Mouse (Mus musculus): ENCODE results near the gene Mfsd8. TPM values are rescaled to one million over a fixed set of nuclear protein-coding genes. Genes with fewer than 3 reads are reported as not detected.

Mfsd8 gene
- polyA plus RNA-seq (2017; shearing (Covaris generic)): 23.8 TPM

DNA sequence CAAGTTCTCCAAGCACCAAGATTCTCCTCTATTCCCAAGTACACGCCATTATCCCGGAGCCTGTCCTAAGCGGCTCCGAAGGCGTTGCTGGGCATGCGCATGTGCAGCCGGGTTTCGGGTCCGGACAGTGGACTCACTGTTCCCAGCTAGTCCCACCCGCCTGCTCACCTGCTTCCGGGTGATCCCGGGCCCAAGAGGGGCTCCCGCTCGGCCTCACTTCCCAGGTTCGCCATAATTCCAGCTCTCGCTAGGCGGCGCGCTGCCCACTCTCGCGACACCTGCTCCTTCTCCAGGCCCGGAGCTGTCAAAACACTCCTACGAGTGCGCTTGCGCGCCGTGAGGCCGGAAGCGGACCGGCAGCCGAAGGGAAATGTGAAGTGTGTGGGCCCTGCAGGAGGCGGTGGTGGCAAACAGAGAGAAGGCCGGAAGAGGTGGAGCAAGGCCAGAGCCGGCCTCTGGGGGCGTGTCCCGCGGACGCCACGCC, at the start of gene Mfsd8:
Gene Mfsd8, minus strand, starts transcription at position 414 of the 484 bp plus-strand sequence.

GRCm38 (mm10) chr3:40846957-40847017, 101 bp upstream of the Mfsd8 start, which contains the start of gene Abhd18:
Abhd18 (plus strand) TSS chr3:40846970.

DNA sequence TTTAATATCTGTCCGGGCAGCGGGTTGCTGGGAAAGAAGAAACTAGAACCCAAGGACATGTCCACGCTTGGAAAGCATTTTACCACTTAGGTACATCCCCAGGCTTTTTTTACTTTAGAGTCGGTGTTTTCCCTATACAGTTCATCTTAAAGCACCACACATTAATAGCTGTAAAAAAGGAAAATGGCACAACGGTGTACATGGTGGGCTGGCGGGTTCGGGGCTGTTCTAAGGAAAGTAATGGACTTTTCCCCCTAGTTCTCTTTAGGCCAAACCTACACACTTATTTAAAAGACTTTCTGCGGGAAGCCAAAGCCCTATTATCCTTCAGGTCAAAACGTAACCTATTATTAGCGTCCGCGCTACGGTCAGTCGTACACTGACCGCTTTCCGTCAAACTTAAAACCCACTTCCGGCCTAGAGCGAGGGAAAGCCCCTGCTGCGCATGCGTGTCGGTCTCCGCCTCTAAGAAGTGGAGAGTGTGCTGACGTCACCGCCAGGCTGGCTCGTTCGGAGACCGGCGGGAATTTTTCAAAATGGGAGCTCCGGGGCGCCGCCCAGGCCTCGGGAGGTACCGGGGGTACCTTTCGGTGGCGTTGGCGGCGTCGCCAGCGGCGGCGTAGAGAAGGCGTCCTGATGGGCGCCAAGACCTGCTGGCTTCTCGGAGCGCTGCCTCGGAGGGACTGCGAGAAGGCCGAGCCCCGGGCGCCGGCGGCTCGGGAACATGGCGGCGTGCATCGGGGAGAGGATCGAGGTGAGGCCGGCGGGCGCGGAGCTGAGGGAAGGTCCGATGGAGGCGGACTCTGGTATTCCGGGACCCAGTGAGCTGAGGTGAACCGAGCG, 46.9 kb downstream of the Mfsd8 start, which contains the start of gene Plk4:
Gene Plk4, plus strand, starts transcription at position 490 of the 843 bp plus-strand sequence.

Other genes starting within 250 kb of the Mfsd8 start
- not detected for gene Slc25a31, start 138.0 kb downstream of the Mfsd8 start, polyA plus RNA-seq (2017; shearing (Covaris generic))
- gene Hspa4l, start 102.4 kb downstream of the Mfsd8 start, polyA plus RNA-seq (2017; shearing (Covaris generic)): 33.7 TPM
- gene Plk4, start 46.9 kb downstream of the Mfsd8 start, polyA plus RNA-seq (2017; shearing (Covaris generic)): 18.4 TPM
- 17.9 TPM for gene Abhd18, start 84 bp upstream of the Mfsd8 start, polyA plus RNA-seq (2017; shearing (Covaris generic))
- gene 1700034I23Rik, start 55.7 kb upstream of the Mfsd8 start, polyA plus RNA-seq (2017; shearing (Covaris generic)): 0.65 TPM
- gene Larp1b, start 102.9 kb upstream of the Mfsd8 start, polyA plus RNA-seq (2017; shearing (Covaris generic)): 19.7 TPM
- 4.1 TPM for gene Pgrmc2, start 236.2 kb upstream of the Mfsd8 start, polyA plus RNA-seq (2017; shearing (Covaris generic))